Mouse (Mus musculus) heart, postnatal 10 days (tissue): ENCODE data around the gene Cmtm4. TPM values are rescaled to one million over a fixed set of nuclear protein-coding genes. Genes with fewer than 3 reads are reported as not detected.

Source experiments
- DNase-seq, 2 experiments: peaks; one replicate each; pipeline ENCODE4 v3.0.0; 2021
- intact Hi-C: fragments of 180-260 bp; cut with DNase I; formaldehyde crosslinking; loops from one replicate; pipeline ENCODE4 v1.15.1; 2025
- total RNA-seq, 2 experiments: library from RNA; stranded (reverse); gene quantifications; 2 replicates each; pipeline ENCODE4 v1.2.3; 2021

Cmtm4 gene
- total RNA-seq = 10 to 100 TPM; 16.4 to 16.8 TPM

GRCm38 (mm10) chr8:104395703-104396357 is at the start of gene Cmtm4:
TSS of gene Cmtm4 (minus strand) at chr8:104395807.
- intact Hi-C loops = loop anchor here (2.0 kb wide), 1 partner anchor 51 kb away; no protein-coding TSS in a partner anchor
- peak; percentile 63 to 65 for DNase-seq

GRCm38 (mm10) chr8:104445248-104445647 is 49.6 kb upstream of the Cmtm4 start:
- DNase-seq = no peak
- intact Hi-C loops = no loop called here

- DNase-seq = no peak
- intact Hi-C loops = loop anchor here (1.0 to 5.0 kb wide), 2 partner anchors 99 to 191 kb away; partner anchors contain the start of gene Cklf
These were observed 47.6 kb upstream of the Cmtm4 start for GRCm38 (mm10) chr8:104443125-104443679.

GRCm38 (mm10) chr8:104442299-104443124 is 46.9 kb upstream of the Cmtm4 start, which contains the start of gene Dync1li2:
TSS of gene Dync1li2 (minus strand) at chr8:104443047.
- intact Hi-C loops = loop anchor here (1.0 to 5.0 kb wide), 2 partner anchors 98 to 190 kb away; partner anchors contain the start of gene Cklf
- peak; percentile 95 to 98 for DNase-seq

GRCm38 (mm10) chr8:104441613-104442012 is 46.0 kb upstream of the Cmtm4 start:
- DNase-seq = no peak
- intact Hi-C loops = loop anchor here (5.0 kb wide), 1 partner anchor 189 kb away; the partner anchor contains the start of gene Cklf

GRCm38 (mm10) chr8:104439461-104439860 is 43.9 kb upstream of the Cmtm4 start:
- intact Hi-C loops = loop anchor here (5.0 kb wide), 1 partner anchor 47 kb away; no protein-coding TSS in a partner anchor
- no peak for DNase-seq

GRCm38 (mm10) chr8:104437494-104438135 is 42.0 kb upstream of the Cmtm4 start:
- DNase-seq = no peak
- intact Hi-C loops = loop anchor here (2.0 to 5.0 kb wide), 2 partner anchors 45 to 131 kb away; no protein-coding TSS in a partner anchor

- DNase-seq = no peak
- intact Hi-C loops = loop anchor here (2.0 to 5.0 kb wide), 2 partner anchors 44 to 132 kb away; no protein-coding TSS in a partner anchor
These were observed 41.0 kb upstream of the Cmtm4 start for GRCm38 (mm10) chr8:104436591-104436990.

- DNase-seq = peak; percentile 99
- intact Hi-C loops = loop anchor here (2.0 to 5.0 kb wide), 2 partner anchors 44 to 133 kb away; no protein-coding TSS in a partner anchor
These were observed 40.4 kb upstream of the Cmtm4 start for GRCm38 (mm10) chr8:104436038-104436437.

GRCm38 (mm10) chr8:104434826-104435354 is 39.3 kb upstream of the Cmtm4 start:
- intact Hi-C loops = loop anchor here (5.0 kb wide), 1 partner anchor 43 kb away; no protein-coding TSS in a partner anchor
- no peak for DNase-seq

GRCm38 (mm10) chr8:104434275-104434674 is 38.7 kb upstream of the Cmtm4 start:
- peak; percentile 39 to 45 for DNase-seq
- intact Hi-C loops = no loop called here

- intact Hi-C loops = no loop called here
- no peak for DNase-seq
These were observed 37.7 kb upstream of the Cmtm4 start for GRCm38 (mm10) chr8:104433191-104433842.

GRCm38 (mm10) chr8:104432656-104433055 is 37.0 kb upstream of the Cmtm4 start:
- intact Hi-C loops = no loop called here

GRCm38 (mm10) chr8:104430230-104430629 is 34.6 kb upstream of the Cmtm4 start:
- no peak for DNase-seq
- intact Hi-C loops = no loop called here

More at GRCm38 (mm10) chr8:104432656-104433055, 37.0 kb upstream of the Cmtm4 start:
- DNase-seq = no peak

GRCm38 (mm10) chr8:104427703-104428102 is 32.1 kb upstream of the Cmtm4 start:
- intact Hi-C loops = no loop called here

GRCm38 (mm10) chr8:104422313-104422712 is 26.7 kb upstream of the Cmtm4 start:
- DNase-seq = no peak
- intact Hi-C loops = no loop called here

More at GRCm38 (mm10) chr8:104427703-104428102, 32.1 kb upstream of the Cmtm4 start:
- no peak for DNase-seq

- no peak for DNase-seq
- intact Hi-C loops = no loop called here
These were observed 20.4 kb upstream of the Cmtm4 start for GRCm38 (mm10) chr8:104416022-104416421.

GRCm38 (mm10) chr8:104414204-104414603 is 18.6 kb upstream of the Cmtm4 start:
- DNase-seq = no peak
- intact Hi-C loops = no loop called here

- DNase-seq = no peak
- intact Hi-C loops = no loop called here
These were observed 18.2 kb upstream of the Cmtm4 start for GRCm38 (mm10) chr8:104413770-104414169.
